Mouse (Mus musculus) G1E (cell line): ENCODE measurements around the gene Eomes.

ENCODE experiments used
- CTCF ChIP-seq: IDR thresholded peaks from 2 replicates; pipeline ENCODE4 v1.5.1; 2012; ENCODE audit warnings: low read depth, low read length, inconsistent platforms, mixed read lengths
- GATA1 ChIP-seq: IDR thresholded peaks from 2 replicates; pipeline ENCODE4 v1.6.1; 2012; ENCODE audit warnings: borderline replicate concordance, low read length, inconsistent platforms, mixed read lengths
- POLR2AphosphoS5 ChIP-seq: IDR thresholded peaks from 2 replicates; pipeline ENCODE4 v1.6.1; 2012; ENCODE audit warnings: low read depth, low read length, inconsistent platforms; ENCODE audit not compliant: insufficient replicate concordance

- no peak for TF ChIP-seq CTCF
- no peak for TF ChIP-seq GATA1
- no peak for TF ChIP-seq POLR2AphosphoS5
Measured at GRCm38 (mm10) chr9:118521659-118522058, 43.6 kb downstream of the Eomes start.
